Mouse (Mus musculus) urinary bladder, adult 2 months (tissue): ENCODE results near the gene Trpc4ap. TPM values are rescaled to one million over a fixed set of nuclear protein-coding genes. Genes with fewer than 3 reads are reported as not detected.
A peak's percentile ranks its signal among the peaks of the same experiment; 100 is the strongest.
"Not testable (repeated sequence)": the region's sequence is repeated elsewhere in the genome, so short reads cannot be mapped to it uniquely, and the experiment has no call there.

Experiments
- DNase-seq: peaks from one replicate; pipeline ENCODE4 v3.0.0; 2022; ENCODE audit warnings: low spot score
- polyA plus RNA-seq: library from polyadenylated mRNA; depleted of rRNA; stranded (reverse); fragments of >200 nt; gene quantifications from 2 replicates; pipeline ENCODE4 v1.2.3, GENCODE M21; 2012; rRNA removed

The Trpc4ap gene
- 86.9 and 90.7 TPM in 2 replicates for polyA plus RNA-seq

DNA sequence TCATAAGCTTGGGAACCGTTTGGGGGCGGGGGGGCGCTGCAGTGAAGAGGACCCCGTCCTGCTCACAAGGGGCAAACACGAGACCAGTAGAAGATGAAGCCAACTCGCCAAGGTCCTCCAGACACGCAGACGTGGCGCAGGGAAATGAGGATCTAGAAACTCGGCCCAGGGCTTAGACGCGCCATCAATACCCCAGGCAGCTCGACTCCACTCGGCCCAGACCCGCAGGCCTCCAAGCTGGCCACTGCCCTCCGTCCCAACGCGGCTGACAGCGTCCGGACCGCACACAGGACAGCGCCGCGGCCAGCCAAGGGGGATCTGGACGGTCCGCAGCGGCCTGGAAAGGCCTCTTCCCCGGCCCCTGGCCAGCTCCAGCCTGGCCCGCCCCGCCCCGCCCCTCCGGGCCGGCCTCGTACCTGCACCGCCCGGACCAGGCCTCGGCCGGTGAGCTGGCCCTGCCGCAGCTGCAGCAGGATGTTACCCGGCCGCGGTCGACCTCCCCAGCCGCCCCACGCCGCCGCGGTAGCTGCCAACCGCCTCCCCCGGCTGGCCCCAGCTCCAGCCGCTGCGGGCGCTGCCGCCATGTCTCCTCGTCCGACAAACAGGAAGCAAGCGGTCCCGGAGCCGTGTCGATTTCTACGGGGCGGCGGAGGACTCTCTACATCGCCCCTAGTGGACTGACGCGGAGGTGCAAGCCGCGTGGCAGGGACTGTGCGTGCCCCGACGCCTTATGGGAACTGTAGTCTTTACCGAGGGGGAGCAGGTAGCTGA, at the start of gene Trpc4ap:
Gene Trpc4ap, minus strand, starts transcription at position 662 of the 771 bp plus-strand sequence.
- DNase-seq: peak; percentile 99

DNA sequence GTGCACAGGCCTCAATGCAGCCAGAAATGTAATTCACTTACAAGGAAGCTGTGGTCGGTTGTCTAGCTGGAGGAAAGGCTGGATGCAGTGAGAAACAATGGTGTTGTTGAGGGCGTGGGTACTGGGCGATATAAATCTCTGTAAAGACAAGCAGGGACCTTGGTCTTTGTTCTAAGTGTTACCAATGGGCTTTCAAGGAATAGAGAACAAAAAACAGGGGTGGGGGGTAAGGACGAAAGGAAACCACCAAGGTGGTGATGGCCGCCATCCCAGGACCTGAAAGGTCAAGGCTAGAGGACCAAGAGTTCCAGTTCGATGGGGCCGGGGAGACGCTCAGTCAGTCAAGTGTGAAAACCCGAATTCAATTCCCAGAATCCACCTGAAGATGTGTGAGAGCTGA, 45.6 kb upstream of the Trpc4ap start:
- no peak for DNase-seq

DNA sequence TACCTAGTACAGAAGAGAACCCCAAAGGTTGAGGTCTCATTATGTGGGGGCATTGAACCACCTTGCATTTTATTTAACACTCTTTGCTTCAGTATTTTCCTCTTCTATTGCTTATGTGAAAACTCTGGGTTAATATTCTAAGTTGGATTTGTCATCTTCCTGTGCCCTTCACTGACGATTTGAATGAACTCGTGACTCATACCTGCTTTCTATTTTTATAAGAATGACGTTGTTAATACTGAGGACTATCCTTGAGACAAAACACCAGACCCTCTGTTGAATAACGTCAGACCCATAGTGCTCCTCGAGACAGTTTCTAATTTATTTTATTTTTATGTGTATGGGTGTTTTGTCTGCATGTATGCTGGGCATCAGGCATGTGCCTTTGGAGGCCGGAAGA, 44.8 kb upstream of the Trpc4ap start:
- no peak for DNase-seq

DNA sequence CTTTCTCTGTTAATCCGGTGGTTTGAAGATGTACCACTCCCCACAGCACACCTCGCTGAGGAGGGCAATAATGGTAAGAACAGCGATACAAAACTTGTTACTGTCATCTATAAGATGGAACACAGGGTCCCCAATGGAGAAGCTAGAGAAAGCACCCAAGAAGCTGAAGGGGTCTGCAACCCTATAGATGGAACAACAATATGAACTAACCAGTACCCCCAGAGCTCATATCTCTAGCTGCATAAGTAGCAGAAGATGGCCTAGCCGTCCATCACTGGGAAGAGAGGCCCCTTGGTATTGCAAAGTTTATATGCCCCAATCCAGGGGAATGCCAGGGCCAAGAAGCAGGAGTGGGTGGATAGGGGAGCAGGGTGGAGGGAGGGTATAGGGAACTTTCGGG, 43.6 kb upstream of the Trpc4ap start, which contains the start of gene Gm17581:
Gene Gm17581, minus strand, starts transcription at position 101 of the 400 bp plus-strand sequence.
- DNase-seq: not testable (repeated sequence)

DNA sequence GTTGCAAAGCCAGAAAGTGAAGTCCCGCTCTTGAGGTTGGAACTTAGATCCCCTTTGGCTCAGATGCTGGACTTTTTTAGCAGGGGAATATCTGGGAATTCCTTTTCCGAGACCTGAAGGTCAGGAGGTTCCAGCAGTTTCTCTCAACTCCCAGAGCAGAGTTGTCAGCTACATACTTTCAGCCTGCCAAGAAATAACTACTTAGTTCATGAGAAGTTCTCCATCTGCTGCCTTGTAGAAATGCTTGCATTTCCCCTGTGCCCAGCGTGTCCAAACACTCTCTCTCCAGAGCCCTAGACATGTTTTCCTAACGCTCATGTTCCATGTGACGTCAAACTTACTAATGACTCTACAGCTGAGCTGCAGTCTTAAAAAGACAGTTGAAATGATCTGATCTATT, 42.9 kb upstream of the Trpc4ap start:
- DNase-seq: no peak

DNA sequence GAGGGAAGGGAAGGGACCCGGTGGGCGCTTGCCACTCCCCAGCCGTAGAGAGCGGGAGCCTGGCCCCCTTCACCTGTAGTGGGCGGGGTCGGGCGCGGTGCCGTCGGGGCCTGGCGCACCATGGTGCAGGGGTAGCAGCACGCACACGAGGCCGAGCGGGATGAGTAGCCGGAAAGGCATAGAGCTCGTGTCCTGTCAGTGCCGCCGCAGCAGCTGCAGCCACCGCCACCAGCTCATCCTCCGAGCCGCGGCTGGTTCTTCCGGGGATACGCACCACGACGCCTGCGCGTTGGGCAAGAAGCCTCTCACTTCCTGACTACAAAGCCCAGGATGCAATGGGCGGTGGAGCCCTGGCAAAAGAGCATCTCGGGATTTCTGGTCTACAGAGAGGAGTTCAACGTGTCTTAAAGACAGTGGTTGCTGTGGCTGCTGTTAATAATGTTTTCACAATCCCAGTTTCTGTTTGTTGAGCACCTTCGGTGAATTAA, 37.0 kb upstream of the Trpc4ap start, which contains the start of gene Edem2:
Gene Edem2, minus strand, starts transcription at position 318 of the 488 bp plus-strand sequence.
- peak; percentile 71 for DNase-seq

DNA sequence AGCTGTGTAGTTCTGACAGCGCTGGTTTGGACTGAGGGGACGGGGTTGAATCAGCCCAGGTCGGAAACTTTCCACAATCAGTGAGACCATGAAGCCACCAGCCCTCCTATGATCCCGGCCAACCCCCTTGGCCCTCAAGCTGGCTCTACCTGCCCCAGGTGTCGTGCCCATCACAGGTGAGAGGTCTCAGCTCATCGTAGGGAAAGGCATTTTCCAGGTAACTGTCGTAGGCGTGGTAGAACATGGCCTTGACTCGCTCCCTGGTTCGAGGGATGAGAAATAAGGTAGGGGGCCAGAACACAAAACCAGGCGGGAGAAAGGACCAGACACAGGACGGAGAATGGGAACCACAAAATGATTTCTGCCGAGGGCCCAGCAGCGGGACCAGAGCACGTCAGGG, 36.6 kb upstream of the Trpc4ap start:
- no peak for DNase-seq

DNA sequence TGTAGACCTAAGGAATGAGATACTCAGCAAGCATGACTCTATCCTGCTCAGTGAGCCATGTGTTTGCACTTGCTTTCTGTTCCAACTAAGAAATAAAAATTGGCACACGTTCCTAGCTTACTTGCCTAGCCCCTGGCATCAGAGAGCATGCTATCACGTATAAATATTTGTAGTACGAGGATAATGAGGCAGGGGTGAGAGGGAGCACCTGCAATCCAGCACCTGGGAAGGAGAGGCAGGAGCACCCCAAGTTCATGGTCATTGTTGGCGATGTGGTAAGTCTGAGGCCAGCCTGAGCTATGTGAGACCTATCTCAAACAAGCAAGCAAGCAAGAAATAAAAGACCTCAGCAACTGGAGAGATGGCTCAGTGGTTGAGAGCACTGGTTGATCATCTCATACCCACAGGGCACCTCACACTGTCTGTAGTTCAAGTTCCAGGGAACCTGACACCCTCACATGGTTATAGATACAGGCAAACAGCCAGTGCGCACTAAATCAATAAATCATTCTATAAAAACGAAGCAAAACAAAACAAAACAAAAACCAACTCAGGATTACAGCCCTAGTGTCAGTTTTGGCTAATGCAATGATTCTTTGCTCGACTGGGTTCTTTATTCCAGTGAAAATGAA, 35.7 kb upstream of the Trpc4ap start:
- no peak for DNase-seq

DNA sequence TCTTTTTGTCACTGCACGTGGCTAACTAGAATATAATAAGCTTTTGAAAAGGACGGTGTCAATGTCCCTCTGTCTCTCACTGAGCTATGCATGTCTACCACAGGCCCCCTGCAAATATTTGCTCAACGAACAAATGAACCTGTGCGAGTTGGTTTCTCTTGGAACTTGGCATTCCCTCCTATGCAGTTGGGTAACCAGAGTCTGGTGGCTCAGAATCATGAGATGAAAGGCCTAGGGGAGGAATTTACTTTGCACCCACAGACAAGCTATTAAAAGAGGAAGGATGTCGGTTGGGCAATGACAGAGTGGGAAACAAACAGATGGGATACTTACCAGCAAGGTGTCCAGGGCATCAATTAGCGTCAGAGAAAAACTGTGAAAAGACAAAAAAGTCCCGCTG, 34.1 kb upstream of the Trpc4ap start:
- no peak for DNase-seq

DNA sequence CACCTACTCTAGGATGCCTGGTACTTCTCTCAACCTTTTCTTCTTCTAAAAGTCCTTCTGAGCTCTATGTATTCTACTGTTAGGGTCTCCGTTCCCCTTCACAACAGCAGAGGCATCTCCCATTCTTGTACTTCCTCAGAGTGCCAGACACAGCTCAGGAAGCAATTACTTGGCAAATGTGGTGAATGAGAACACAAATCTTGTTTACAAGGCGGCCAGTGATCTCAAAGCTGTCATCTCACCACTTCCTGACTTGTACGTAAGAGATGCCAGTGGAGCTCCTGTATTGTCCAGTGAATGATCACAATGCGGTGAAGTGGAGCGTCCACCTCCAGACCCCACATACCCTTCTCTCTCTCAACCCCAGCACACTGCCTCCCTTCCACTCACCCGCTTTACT, 32.3 kb upstream of the Trpc4ap start:
- no peak for DNase-seq

DNA sequence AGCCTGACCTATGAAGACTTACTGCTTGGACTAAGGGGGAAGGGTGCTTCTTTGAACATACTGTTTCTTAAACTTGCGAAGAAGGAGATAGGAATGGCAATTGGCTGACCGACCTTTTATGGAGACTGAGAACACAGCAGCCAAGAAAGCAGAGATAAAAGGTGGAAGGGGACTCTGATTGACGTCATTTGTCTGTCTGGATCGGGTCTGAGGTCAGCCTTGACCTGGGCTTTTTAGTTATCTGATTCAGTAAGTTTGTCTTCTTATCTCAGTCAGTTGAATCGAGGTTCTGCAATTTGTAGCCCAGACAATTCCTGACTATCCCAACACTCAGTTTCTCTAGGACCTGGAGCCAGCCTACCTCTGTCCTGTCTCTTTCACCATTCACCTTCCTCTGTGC, 31.9 kb upstream of the Trpc4ap start:
- no peak for DNase-seq

DNA sequence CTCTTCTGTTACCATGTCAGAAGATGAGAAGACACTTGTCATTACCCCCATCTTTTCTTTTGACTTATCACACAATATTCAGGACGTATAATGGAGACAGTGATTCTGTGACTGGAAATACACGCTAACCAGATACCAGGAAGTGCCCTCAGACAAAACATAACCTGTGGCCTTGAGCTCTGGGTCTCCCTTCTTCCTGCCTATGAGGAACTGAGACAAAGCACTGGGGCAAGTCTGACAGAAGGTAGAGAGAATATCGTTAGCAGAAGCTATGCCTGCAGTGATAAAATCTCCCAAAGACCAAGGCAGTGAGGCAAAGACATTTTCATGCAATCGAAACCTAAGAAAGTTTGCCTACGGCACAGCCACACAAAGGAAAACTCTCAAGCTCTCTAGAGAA, 28.4 kb upstream of the Trpc4ap start:
- no peak for DNase-seq

DNA sequence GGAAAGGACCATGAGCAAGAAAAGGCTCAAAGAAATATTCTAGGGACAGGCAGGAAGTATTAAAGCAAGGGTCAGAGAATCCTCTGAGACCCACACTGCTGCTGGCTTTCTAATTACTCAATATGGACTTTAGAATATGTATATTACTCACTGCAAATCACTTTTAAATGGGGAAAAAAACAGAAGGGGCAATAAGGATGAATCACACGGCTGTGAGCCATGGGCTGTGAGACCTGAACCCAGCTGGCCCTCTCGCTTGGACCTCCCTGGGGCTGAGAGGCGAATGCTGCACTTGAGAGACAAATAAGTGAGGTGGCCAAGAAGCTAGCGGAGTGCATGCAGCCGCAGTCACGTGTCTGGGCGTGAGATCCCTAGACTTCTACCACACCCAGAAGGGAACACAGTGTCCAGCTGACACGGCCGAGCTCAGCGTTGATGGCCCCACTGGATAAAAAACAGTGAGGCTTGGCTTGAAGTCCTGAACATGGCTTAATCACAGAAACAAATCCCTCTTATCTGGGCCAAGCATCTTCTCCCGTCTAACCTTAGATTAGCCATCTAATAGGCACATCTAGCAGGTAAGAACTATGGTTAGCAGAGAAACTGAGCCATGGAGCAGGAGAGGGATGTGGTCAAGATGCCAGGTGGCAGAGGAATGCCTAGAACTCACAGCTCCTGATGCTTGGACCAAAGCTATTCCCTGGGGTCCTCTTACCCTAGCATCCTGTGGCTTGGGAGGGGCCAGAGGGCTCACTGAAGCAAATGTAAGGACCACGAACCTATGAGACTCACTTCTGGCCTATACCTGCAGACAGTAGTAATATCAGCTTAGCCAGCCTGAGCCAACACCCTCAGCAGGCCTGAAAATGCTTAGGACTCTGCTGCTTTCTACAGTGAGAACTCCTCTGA, 25.2 kb upstream of the Trpc4ap start:
- no peak for DNase-seq

DNA sequence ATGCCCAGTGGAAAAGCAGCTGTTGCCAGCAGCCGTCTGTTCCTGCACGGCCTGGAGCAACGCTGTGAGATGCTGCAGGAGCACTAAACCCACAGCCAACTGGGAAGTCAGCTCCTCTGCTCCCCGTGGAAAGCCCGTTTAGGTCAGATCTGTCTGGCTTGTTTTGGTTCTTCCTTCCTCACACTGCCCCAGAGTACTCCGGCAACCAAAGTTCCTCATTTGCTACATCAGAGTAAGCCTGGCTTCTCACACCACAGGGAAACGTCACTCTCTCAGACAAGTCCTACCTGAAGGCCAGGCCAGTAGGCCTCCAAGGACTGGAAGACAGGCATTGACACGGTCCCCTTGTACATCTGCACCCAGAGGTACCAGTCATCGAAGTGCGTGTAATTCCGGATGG, 18.4 kb upstream of the Trpc4ap start:
- DNase-seq: no peak

DNA sequence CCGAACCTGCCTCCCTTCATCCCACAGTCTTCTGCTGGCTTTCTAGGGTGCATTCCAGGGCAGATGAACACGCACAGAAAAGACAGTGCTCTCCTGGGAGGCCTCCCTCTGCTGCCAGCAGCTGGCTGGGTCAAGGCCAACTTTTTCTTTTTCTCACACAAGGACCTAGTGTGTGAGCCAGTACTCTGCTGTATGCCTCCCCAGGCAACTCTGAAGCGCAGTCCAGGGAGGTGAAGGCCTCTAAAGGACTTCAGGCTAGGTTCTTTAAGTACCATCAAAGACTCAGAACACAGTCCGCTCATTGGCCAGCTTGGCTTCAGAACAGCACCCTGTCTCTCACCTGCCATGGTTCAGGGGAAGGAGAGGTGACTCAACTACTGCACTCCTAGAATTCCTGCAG, 15.1 kb upstream of the Trpc4ap start:
- no peak for DNase-seq

DNA sequence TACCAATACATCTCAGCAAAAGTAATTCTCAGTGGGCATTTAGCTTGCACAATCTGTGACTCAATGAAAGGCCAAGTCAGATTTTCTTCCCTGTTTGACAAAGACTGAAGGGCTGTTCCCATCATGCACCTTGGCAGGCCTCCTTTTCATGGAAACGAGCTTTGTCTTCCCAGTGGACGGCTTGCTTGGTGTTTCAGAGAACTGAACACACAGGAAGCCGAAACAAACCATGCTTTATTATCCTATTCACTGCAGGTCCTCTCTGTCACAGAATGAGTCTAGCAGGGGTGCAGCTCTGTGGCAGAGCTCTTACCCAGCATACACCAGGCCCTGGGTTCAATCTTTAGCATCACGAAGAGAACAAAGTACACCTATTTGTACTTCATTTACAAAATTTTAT, 11.4 kb upstream of the Trpc4ap start:
- no peak for DNase-seq

DNA sequence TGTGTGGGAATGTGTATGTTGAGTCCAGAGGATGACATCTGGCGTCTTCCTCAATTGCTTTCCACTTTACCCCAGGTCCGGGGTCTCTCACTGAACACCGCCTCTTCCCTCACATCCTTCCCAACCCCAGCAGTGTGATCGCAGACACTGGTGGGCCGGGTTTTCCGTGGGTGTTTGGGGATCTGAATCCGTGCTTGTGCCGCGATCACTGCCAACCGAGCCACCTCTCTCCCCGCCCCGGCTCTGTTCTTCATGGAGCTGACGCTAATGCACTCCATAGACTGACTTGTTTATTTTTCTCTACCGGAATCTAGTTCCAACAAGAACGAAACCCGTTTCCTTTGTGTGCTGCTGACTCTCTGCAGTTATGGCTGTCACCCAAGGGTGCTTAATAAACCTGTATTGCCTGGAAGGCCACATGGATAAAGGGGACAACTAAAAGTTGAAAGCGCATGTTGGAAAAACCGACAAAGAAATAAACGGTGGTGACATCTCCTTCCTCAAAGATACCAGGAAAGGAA, 9.3 kb upstream of the Trpc4ap start:
- no peak for DNase-seq

DNA sequence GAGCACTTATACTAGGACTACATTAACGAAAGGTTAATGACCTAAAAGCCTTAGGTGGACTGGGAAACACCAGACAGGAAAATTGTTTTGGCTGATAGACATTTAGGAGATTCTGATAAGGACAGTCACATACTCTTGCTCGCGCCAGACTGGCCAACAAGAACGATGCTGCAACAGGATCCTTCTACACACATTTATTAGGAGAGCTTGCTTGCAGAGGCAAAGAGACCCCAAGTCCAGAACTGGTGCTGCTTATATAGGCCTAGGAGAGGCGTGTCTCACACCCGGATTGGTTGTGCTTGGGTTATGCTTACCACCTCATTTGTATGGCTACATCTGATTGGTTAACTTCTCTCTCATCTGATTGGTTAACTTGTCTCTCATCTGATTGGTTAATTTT, 6.3 kb upstream of the Trpc4ap start:
- not testable (repeated sequence) for DNase-seq

DNA sequence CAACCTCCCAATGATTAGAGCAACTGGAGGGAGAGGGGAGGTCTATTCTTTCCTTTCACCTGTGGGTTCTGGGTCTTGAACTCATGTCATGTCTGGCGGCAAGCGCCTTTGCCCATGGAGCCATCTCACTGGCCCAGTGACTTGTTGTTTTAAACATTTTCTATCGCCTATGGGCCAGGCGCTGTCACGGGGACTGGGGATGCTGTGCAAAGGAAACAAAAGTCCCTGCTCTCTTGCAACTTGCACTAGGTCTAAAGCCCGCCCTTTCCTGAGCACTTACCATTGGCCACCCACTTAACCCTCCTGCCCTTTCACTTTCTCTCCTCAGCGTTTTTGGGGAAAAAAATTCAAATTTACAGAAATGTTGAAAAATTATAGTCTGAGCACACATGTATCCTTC, 4.7 kb upstream of the Trpc4ap start:
- DNase-seq: no peak

DNA sequence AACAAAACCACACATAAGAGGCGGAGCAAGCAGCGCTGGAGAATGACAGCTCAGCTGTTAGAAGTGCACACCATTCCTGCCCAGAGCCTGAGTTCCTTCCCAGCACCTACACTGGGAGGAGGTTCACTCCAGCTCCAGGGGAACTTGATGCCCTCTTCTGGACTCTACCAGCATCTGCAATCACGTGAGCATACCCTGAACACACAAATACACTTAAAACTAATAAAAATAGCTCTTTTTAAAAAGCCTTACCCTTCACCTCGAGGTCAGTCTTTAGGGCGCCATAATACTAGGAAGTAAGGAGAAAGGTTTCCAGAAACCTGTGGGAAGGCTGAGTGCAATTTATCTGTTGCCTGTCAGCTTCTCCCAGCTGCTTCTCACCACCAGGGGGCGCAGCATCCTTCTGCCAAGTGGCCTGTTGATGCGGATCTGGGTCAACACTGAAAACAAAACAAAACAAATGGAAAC, 3.9 kb upstream of the Trpc4ap start:
- DNase-seq: peak; percentile 76

DNA sequence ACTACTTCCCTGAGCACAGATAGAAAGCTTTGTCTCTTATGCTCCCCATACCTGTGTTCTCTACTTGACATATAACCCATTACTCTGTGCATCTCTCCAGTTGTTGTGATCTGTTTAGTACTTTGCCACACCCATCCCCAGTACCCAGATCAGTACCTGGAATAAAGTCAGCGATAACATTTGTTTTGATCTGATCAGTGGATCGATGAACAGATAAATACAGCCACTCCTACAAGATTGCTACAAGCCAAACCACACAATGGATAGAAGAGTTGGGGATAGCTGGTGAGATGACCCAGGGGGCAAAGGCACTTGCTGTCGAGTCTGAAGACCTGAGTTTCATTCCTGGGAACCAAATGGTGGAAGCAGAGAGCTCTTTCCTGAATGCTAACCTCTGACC, 3.1 kb upstream of the Trpc4ap start:
- DNase-seq: no peak

DNA sequence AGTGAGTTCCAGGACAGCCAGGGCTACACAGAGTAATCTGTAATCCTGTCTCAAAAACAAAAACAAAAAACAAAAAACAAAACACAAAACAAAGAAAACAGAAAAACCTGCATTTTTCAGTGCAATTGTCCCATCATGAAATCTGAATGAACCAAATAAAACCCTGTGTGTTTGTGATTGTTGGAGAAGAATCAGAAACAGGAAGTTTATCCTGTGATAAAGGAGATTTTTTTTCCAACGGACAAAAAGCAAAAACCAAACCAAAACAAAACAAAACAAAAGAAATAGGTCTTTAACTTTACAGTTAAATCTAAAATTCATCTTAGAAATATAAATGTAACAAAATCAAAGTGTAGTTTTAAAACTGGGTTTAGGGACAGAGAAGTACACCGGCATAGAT, 2.4 kb upstream of the Trpc4ap start:
- DNase-seq: no peak
